ENCODE assay signal across 13 mouse cellular contexts in genomic region chr4:155064474-155064873, GRCm38 (mm10). TPM values are rescaled to one million over a fixed set of nuclear protein-coding genes. Genes with fewer than 3 reads are reported as not detected.
DNase-seq lines count a peak whose midpoint lies in the region; ATAC-seq and TF ChIP-seq lines count a peak whose summit lies in the region.
"Had no signal": no experiment of that assay in that cellular context is flagged by ENCODE, and none has a peak within 500 bp of the region (broad histone marks: within the 10 kb centered on the region; RNA-seq: fewer than 3 reads in every experiment).

No protein-coding gene starts in this region.

- peak overlapping the region; percentile 10; the same call in 1 of the 2 replicates for H3K9ac ChIP-seq in forebrain, embryonic 14.5 days (ENCODE audit: low read length)
- no peak overlapping the region for H3K9ac ChIP-seq in forebrain, embryonic 12.5 days
- no peak overlapping the region for H3K9ac ChIP-seq in liver, embryonic 14.5 days (replicated peaks)
- H3K9ac ChIP-seq in liver, embryonic 12.5 days: no peak overlapping the region
- no peak overlapping the region for H3K9ac ChIP-seq in limb, embryonic 15.5 days

- H3K27me3 ChIP-seq in forebrain, embryonic 14.5 days (replicated peaks; ENCODE audit: control insufficient read depth, insufficient read depth, low read length): no peaks in the 10 kb centered on the region
- H3K27me3 ChIP-seq in forebrain, embryonic 12.5 days: peaks cover 16% of the 10 kb centered on the region; the same call in 1 of the 2 replicates
- H3K27me3 ChIP-seq in liver, embryonic 14.5 days (ENCODE audit: control insufficient read depth, insufficient read depth, low read length): no peaks in the 10 kb centered on the region
- peaks cover 30% of the 10 kb centered on the region for H3K27me3 ChIP-seq in liver, embryonic 12.5 days (replicated peaks)
- no peaks in the 10 kb centered on the region for H3K27me3 ChIP-seq in embryonic facial prominence, embryonic 10.5 days (replicated peaks; ENCODE audit: low read depth, poor library complexity, severe bottlenecking)
- no peaks in the 10 kb centered on the region for H3K27me3 ChIP-seq in limb, embryonic 15.5 days

- TF ChIP-seq CTCF in liver, embryonic 14.5 days (IDR thresholded peaks at IDR 0.05; ENCODE audit: low read depth): peak; percentile 10; the same call in 1 of the 2 replicates

- intact Hi-C loops in heart, postnatal 14 days (cut with DNase I): no loop called here

- H3K4me3 ChIP-seq in forebrain, embryonic 14.5 days (ENCODE audit: low read depth, low read length): no peak overlapping the region
- H3K4me3 ChIP-seq in forebrain, embryonic 12.5 days (replicated peaks): no peak overlapping the region
- H3K4me3 ChIP-seq in liver, embryonic 14.5 days (ENCODE audit: insufficient read depth in 1 of 2, low read depth in 2 of 2, low read length in 2 of 2): no peak overlapping the region
- H3K4me3 ChIP-seq in liver, embryonic 12.5 days: no peak overlapping the region
- no peak overlapping the region for H3K4me3 ChIP-seq in embryonic facial prominence, embryonic 10.5 days
- H3K4me3 ChIP-seq in limb, embryonic 15.5 days: no peak overlapping the region
- H3K4me3 ChIP-seq: megakaryocyte, embryonic 14.5 days had no signal

- peaks cover 10% of the 10 kb centered on the region for H3K4me1 ChIP-seq in forebrain, embryonic 14.5 days (ENCODE audit: control insufficient read depth, insufficient read depth, low read length)
- peaks cover 29% of the 10 kb centered on the region for H3K4me1 ChIP-seq in forebrain, embryonic 12.5 days
- peaks cover 7 to 13% of the 10 kb centered on the region in 2 experiments; a peak in 3 of 4 replicates for H3K4me1 ChIP-seq in liver, embryonic 14.5 days (replicated peaks; ENCODE audit: control insufficient read depth in 2 of 2, insufficient read depth in 2 of 2, low read length in 1 of 2)
- H3K4me1 ChIP-seq in liver, embryonic 12.5 days: peaks cover 43% of the 10 kb centered on the region
- H3K4me1 ChIP-seq in embryonic facial prominence, embryonic 10.5 days: peaks cover 50% of the 10 kb centered on the region
- H3K4me1 ChIP-seq in limb, embryonic 15.5 days: peaks cover 26% of the 10 kb centered on the region

- no peak for TF ChIP-seq EP300 in liver, embryonic 14.5 days (IDR thresholded peaks at IDR 0.05; ENCODE audit: low read depth)

- DNase-seq in forebrain, embryonic 14.5 days (ENCODE audit: low spot score): no peak
- no peak for DNase-seq in liver, embryonic 14.5 days (ENCODE audit: low read depth in 3 of 3, low spot score in 3 of 3)
- DNase-seq in embryonic facial prominence, embryonic 10.5 days (ENCODE audit: low spot score): no peak
- DNase-seq in layer of hippocampus, postnatal 14 days (ENCODE audit: low spot score in 2 of 2): no peak
- DNase-seq in heart, postnatal 14 days: no peak
- DNase-seq: adrenal gland, postnatal 25 days; embryo, embryonic 11 days; left cerebral cortex, postnatal 4 days had no signal

- no peak for ATAC-seq in forebrain, embryonic 14.5 days
- ATAC-seq in forebrain, embryonic 12.5 days (ENCODE audit: low FRiP score): no peak
- ATAC-seq in liver, embryonic 14.5 days (ENCODE audit: insufficient read depth): no peak
- ATAC-seq in liver, embryonic 12.5 days: no peak
- no peak for ATAC-seq in limb, embryonic 15.5 days (ENCODE audit: insufficient number of reproducible peaks, low FRiP score, low TSS enrichment, low read depth)

- H3K27ac ChIP-seq in forebrain, embryonic 14.5 days (ENCODE audit: low read depth, low read length): no peak overlapping the region
- no peak overlapping the region for H3K27ac ChIP-seq in forebrain, embryonic 12.5 days
- no peak overlapping the region for H3K27ac ChIP-seq in liver, embryonic 14.5 days
- no peak overlapping the region for H3K27ac ChIP-seq in liver, embryonic 12.5 days
- peak overlapping the region; percentile 74 for H3K27ac ChIP-seq in embryonic facial prominence, embryonic 10.5 days (replicated peaks)
- peak overlapping the region; percentile 68; the same call in 1 of the 2 replicates for H3K27ac ChIP-seq in limb, embryonic 15.5 days

- H3K4me2 ChIP-seq in forebrain, embryonic 14.5 days (ENCODE audit: low read length): no peak overlapping the region
- H3K4me2 ChIP-seq in forebrain, embryonic 12.5 days: no peak overlapping the region
- no peak overlapping the region for H3K4me2 ChIP-seq in liver, embryonic 14.5 days (ENCODE audit: low read depth)
- H3K4me2 ChIP-seq in liver, embryonic 12.5 days: no peak overlapping the region
- H3K4me2 ChIP-seq in limb, embryonic 15.5 days: no peak overlapping the region

- WGBS in forebrain, embryonic 14.5 days: 72% methylated on average over 2 of the region's 2 CpGs
- 61% methylated on average over 2 of the region's 2 CpGs for WGBS in forebrain, embryonic 12.5 days
- WGBS in liver, embryonic 14.5 days (ENCODE audit: insufficient replicate concordance): 76% methylated on average over 2 of the region's 2 CpGs
- WGBS in liver, embryonic 12.5 days (ENCODE audit: insufficient replicate concordance): 65% methylated on average over 2 of the region's 2 CpGs
- WGBS in embryonic facial prominence, embryonic 10.5 days: 49% methylated on average over 2 of the region's 2 CpGs
- WGBS in limb, embryonic 15.5 days: 64% methylated on average over 2 of the region's 2 CpGs

- H3K9me3 ChIP-seq in forebrain, embryonic 14.5 days (replicated peaks; ENCODE audit: control insufficient read depth, low read length): no peaks in the 10 kb centered on the region
- no peaks in the 10 kb centered on the region for H3K9me3 ChIP-seq in forebrain, embryonic 12.5 days
- no peaks in the 10 kb centered on the region for H3K9me3 ChIP-seq in liver, embryonic 14.5 days (ENCODE audit: control insufficient read depth, low read length)
- no peaks in the 10 kb centered on the region for H3K9me3 ChIP-seq in liver, embryonic 12.5 days (replicated peaks)
- no peaks in the 10 kb centered on the region for H3K9me3 ChIP-seq in embryonic facial prominence, embryonic 10.5 days
- H3K9me3 ChIP-seq in limb, embryonic 15.5 days: no peaks in the 10 kb centered on the region
- H3K9me3 ChIP-seq: megakaryocyte, embryonic 14.5 days had no signal

- H3K36me3 ChIP-seq in forebrain, embryonic 14.5 days (ENCODE audit: control insufficient read depth, insufficient read depth, low read length): peaks cover 16% of the 10 kb centered on the region
- peaks cover 15% of the 10 kb centered on the region for H3K36me3 ChIP-seq in forebrain, embryonic 12.5 days (replicated peaks)
- peaks cover 3% of the 10 kb centered on the region; the same call in 1 of the 2 replicates for H3K36me3 ChIP-seq in liver, embryonic 14.5 days (replicated peaks; ENCODE audit: control insufficient read depth, insufficient read depth, low read depth)
- H3K36me3 ChIP-seq in liver, embryonic 12.5 days: peaks cover 17% of the 10 kb centered on the region
- H3K36me3 ChIP-seq in embryonic facial prominence, embryonic 10.5 days (replicated peaks): peaks cover 17% of the 10 kb centered on the region
- H3K36me3 ChIP-seq in limb, embryonic 15.5 days: peaks cover 13% of the 10 kb centered on the region

RNA-seq across cellular contexts. Expression of gene Pex10, which starts 2.3 kb away (rescaled TPM):
- polyA plus RNA-seq in forebrain, embryonic 14.5 days (2014; fragmentation: Nextera tagmentation; extraction: Ambion mirVana): 4.2 and 4.9 TPM in 2 replicates
- 17.2 and 19.3 TPM in 2 replicates for polyA plus RNA-seq in forebrain, embryonic 12.5 days (2016; fragmentation: Nextera tagmentation; extraction: Ambion mirVana)
- polyA plus RNA-seq in liver, embryonic 14.5 days (2012; rRNA removed): 6.8 and 7.1 TPM in 2 replicates
- 1.7 and 2.6 TPM in 2 replicates for polyA plus RNA-seq in liver, embryonic 14.5 days (2014; fragmentation: Nextera tagmentation; extraction: Ambion mirVana)
- 10.3 TPM in 2 replicates for polyA plus RNA-seq in liver, embryonic 12.5 days (2016; fragmentation: Nextera tagmentation; extraction: Ambion mirVana)
- polyA plus RNA-seq in embryonic facial prominence, embryonic 10.5 days (2016; fragmentation: Nextera tagmentation; extraction: Ambion mirVana): 19.0 and 22.2 TPM in 2 replicates
- polyA plus RNA-seq in limb, embryonic 15.5 days (2015; fragmentation: Nextera tagmentation; extraction: Ambion mirVana): 21.3 and 22.8 TPM in 2 replicates
- 10 to 100 TPM; 22.1 to 26.3 TPM for total RNA-seq in layer of hippocampus, postnatal 14 days (2021)
- total RNA-seq in heart, postnatal 14 days (2021): 10 to 100 TPM; 18.3 to 19.6 TPM

RNA-seq across cellular contexts. Expression of gene Plch2, which starts 7.9 kb away (rescaled TPM):
- polyA plus RNA-seq in forebrain, embryonic 14.5 days (2014; fragmentation: Nextera tagmentation; extraction: Ambion mirVana): 6.2 and 7.4 TPM in 2 replicates
- 4.2 and 5.3 TPM in 2 replicates for polyA plus RNA-seq in forebrain, embryonic 12.5 days (2016; fragmentation: Nextera tagmentation; extraction: Ambion mirVana)
- 0.09 and 0.12 TPM in 2 replicates for polyA plus RNA-seq in liver, embryonic 14.5 days (2012; rRNA removed)
- 0.04 TPM in 1 of 2 replicates, not detected in the other for polyA plus RNA-seq in liver, embryonic 14.5 days (2014; fragmentation: Nextera tagmentation; extraction: Ambion mirVana)
- polyA plus RNA-seq in liver, embryonic 12.5 days (2016; fragmentation: Nextera tagmentation; extraction: Ambion mirVana): 0.24 TPM in 1 of 2 replicates, not detected in the other
- 2.0 and 3.5 TPM in 2 replicates for polyA plus RNA-seq in embryonic facial prominence, embryonic 10.5 days (2016; fragmentation: Nextera tagmentation; extraction: Ambion mirVana)
- 11.6 and 13.7 TPM in 2 replicates for polyA plus RNA-seq in limb, embryonic 15.5 days (2015; fragmentation: Nextera tagmentation; extraction: Ambion mirVana)
- total RNA-seq in layer of hippocampus, postnatal 14 days (2021): 10 to 100 TPM; 90.9 to 97.9 TPM
- under 1 TPM in 1 of 2 experiments, not detected in 1; 0.17 TPM for total RNA-seq in heart, postnatal 14 days (2021)
- total RNA-seq: hematopoietic stem cell, adult 5-6 weeks had no signal

RNA-seq across cellular contexts. Expression of gene Rer1, which starts 21.7 kb away (rescaled TPM):
- 161 and 163 TPM in 2 replicates for polyA plus RNA-seq in forebrain, embryonic 14.5 days (2014; fragmentation: Nextera tagmentation; extraction: Ambion mirVana)
- 128 and 129 TPM in 2 replicates for polyA plus RNA-seq in forebrain, embryonic 12.5 days (2016; fragmentation: Nextera tagmentation; extraction: Ambion mirVana)
- polyA plus RNA-seq in liver, embryonic 14.5 days (2012; rRNA removed): 39.6 and 50.8 TPM in 2 replicates
- polyA plus RNA-seq in liver, embryonic 14.5 days (2014; fragmentation: Nextera tagmentation; extraction: Ambion mirVana): 95.1 and 97.7 TPM in 2 replicates
- 107 and 109 TPM in 2 replicates for polyA plus RNA-seq in liver, embryonic 12.5 days (2016; fragmentation: Nextera tagmentation; extraction: Ambion mirVana)
- 128 and 134 TPM in 2 replicates for polyA plus RNA-seq in embryonic facial prominence, embryonic 10.5 days (2016; fragmentation: Nextera tagmentation; extraction: Ambion mirVana)
- 170 and 176 TPM in 2 replicates for polyA plus RNA-seq in limb, embryonic 15.5 days (2015; fragmentation: Nextera tagmentation; extraction: Ambion mirVana)
- total RNA-seq in layer of hippocampus, postnatal 14 days (2021): 10 to 100 TPM; 60.7 to 66.3 TPM
- 10 to 100 TPM; 66.6 to 67.8 TPM for total RNA-seq in heart, postnatal 14 days (2021)

RNA-seq across cellular contexts. Expression of gene Morn1, which starts 21.9 kb away (rescaled TPM):
- 7.1 and 10.6 TPM in 2 replicates for polyA plus RNA-seq in forebrain, embryonic 14.5 days (2014; fragmentation: Nextera tagmentation; extraction: Ambion mirVana)
- polyA plus RNA-seq in forebrain, embryonic 12.5 days (2016; fragmentation: Nextera tagmentation; extraction: Ambion mirVana): 6.9 and 7.0 TPM in 2 replicates
- 1.0 and 1.1 TPM in 2 replicates for polyA plus RNA-seq in liver, embryonic 14.5 days (2012; rRNA removed)
- 0.85 and 1.2 TPM in 2 replicates for polyA plus RNA-seq in liver, embryonic 14.5 days (2014; fragmentation: Nextera tagmentation; extraction: Ambion mirVana)
- 2.0 and 2.1 TPM in 2 replicates for polyA plus RNA-seq in liver, embryonic 12.5 days (2016; fragmentation: Nextera tagmentation; extraction: Ambion mirVana)
- polyA plus RNA-seq in embryonic facial prominence, embryonic 10.5 days (2016; fragmentation: Nextera tagmentation; extraction: Ambion mirVana): 4.3 and 5.4 TPM in 2 replicates
- 5.0 and 6.2 TPM in 2 replicates for polyA plus RNA-seq in limb, embryonic 15.5 days (2015; fragmentation: Nextera tagmentation; extraction: Ambion mirVana)
- 10 to 100 TPM; 13.5 to 14.1 TPM for total RNA-seq in layer of hippocampus, postnatal 14 days (2021)
- 1 to 10 TPM; 1.4 to 3.8 TPM for total RNA-seq in heart, postnatal 14 days (2021)

Comparison
In these comparisons a context has a peak if more than half of its experiments do, and no peak if none do; other contexts are left out.
1. H3K27ac ChIP-seq: peak in embryonic facial prominence, embryonic 10.5 days (single experiment) and limb, embryonic 15.5 days (single experiment); none in forebrain, embryonic 14.5 days (single experiment), forebrain, embryonic 12.5 days (single experiment), liver, embryonic 14.5 days (single experiment) and liver, embryonic 12.5 days (single experiment).